Mouse (Mus musculus) ES-Bruce4 (cell line): ENCODE results near the gene Gdf7. TPM values are rescaled to one million over a fixed set of nuclear protein-coding genes. Genes with fewer than 3 reads are reported as not detected.

ENCODE experiments used
- H3K27ac ChIP-seq: 2 replicates; pipeline ENCODE4 v1.5.1; 2012; ENCODE audit warnings: low read length, inconsistent platforms; ENCODE audit not compliant: insufficient read depth
- H3K27me3 ChIP-seq: 2 replicates; pipeline ENCODE4 v1.6.1; 2012; ENCODE audit warnings: mild to moderate bottlenecking, low read length, inconsistent platforms; ENCODE audit not compliant: control insufficient read depth, poor library complexity, insufficient read depth, severe bottlenecking
- H3K36me3 ChIP-seq: 2 replicates; pipeline ENCODE4 v1.6.1; 2012; ENCODE audit warnings: inconsistent platforms, mild to moderate bottlenecking, low read length, moderate library complexity; ENCODE audit not compliant: control insufficient read depth, poor library complexity, insufficient read depth, severe bottlenecking
- H3K4me1 ChIP-seq: one replicate; pipeline ENCODE4 v1.8.1; 2011; ENCODE audit warnings: low read length; ENCODE audit not compliant: control insufficient read depth, insufficient read depth
- H3K4me3 ChIP-seq: 2 replicates; pipeline ENCODE4 v1.5.1; 2011; ENCODE audit warnings: low read depth, mild to moderate bottlenecking, low read length
- H3K9ac ChIP-seq: 2 replicates; pipeline ENCODE4 v1.6.1; 2012; ENCODE audit warnings: low read depth, mild to moderate bottlenecking, inconsistent platforms; ENCODE audit not compliant: poor library complexity, severe bottlenecking
- H3K9me3 ChIP-seq: replicated peaks from 2 replicates; pipeline ENCODE4 v1.6.1; 2012; ENCODE audit warnings: mild to moderate bottlenecking, low read length, inconsistent platforms; ENCODE audit not compliant: control insufficient read depth, poor library complexity, insufficient read depth, severe bottlenecking
- CTCF ChIP-seq: IDR thresholded peaks from one replicate; pipeline ENCODE4 v1.8.1; 2011; ENCODE audit warnings: low read depth, low read length
- EP300 ChIP-seq: IDR thresholded peaks from 2 replicates; pipeline ENCODE4 v1.6.1; 2011; ENCODE audit warnings: low read depth, low read length; ENCODE audit not compliant: insufficient read depth
- POLR2A ChIP-seq: IDR thresholded peaks from one replicate; pipeline ENCODE4 v1.8.1; 2011; ENCODE audit warnings: low read length; ENCODE audit not compliant: insufficient read depth
- polyA plus RNA-seq: library from polyadenylated mRNA; stranded (reverse); fragments of >200 nt; gene quantifications from 2 replicates; pipeline ENCODE4 v1.2.4, GENCODE M21; 2011; ENCODE audit warnings: low read depth; ENCODE audit not compliant: missing spikeins, insufficient read depth, insufficient read length

Gdf7 gene
- polyA plus RNA-seq, 1 experiment, result not detected

DNA sequence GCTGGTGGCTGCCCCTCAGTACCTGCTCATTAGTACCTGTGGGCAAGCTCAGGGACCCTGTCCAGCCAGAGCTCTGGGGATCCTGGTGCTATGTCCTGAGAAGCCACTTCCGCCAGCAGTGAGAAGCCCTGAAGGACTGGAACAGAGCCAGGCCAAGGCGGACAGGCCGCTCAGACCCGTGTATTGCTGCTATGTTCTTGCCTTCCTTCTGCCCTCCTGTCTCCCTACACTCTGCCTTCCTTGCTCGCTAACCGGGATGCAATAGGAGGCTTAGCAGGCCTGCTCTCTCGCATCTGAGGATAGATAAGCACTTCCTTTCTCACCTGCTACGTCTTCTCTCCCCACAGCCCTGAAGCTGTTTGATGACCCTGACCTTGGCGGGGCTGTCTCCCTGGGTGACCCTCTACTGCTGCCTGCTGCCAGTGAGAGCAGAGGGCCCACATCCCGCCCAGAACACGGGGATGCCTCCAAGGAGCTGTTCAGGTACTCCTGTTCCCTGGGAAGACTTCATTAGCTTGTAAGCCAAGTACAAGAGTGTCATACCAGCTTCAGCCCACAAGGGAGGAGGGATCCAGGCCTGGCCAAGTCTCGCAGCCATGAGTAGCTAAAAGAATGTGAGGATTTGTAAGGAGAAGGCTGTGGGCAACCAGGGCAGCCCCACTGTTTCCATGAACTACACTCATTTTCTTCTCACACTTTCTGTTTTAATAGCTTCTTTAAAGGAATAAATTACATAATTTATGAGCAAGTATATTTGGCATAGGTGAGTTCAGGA lies 35.7 kb upstream of the Gdf7 start:
- H3K9ac ChIP-seq, result no peak overlapping the region
- peaks cover 6% of the 10 kb centered on the region for H3K4me1 ChIP-seq
- H3K9me3 ChIP-seq, result no peaks in the 10 kb centered on the region
- no peak for TF ChIP-seq POLR2A
- 0 out of 2 replicates have a peak, but pooled peaks cover 9% of the 10 kb centered on the region for H3K36me3 ChIP-seq
- no peaks in the 10 kb centered on the region for H3K27me3 ChIP-seq
- no peak overlapping the region for H3K4me3 ChIP-seq
- no peak overlapping the region for H3K27ac ChIP-seq

DNA sequence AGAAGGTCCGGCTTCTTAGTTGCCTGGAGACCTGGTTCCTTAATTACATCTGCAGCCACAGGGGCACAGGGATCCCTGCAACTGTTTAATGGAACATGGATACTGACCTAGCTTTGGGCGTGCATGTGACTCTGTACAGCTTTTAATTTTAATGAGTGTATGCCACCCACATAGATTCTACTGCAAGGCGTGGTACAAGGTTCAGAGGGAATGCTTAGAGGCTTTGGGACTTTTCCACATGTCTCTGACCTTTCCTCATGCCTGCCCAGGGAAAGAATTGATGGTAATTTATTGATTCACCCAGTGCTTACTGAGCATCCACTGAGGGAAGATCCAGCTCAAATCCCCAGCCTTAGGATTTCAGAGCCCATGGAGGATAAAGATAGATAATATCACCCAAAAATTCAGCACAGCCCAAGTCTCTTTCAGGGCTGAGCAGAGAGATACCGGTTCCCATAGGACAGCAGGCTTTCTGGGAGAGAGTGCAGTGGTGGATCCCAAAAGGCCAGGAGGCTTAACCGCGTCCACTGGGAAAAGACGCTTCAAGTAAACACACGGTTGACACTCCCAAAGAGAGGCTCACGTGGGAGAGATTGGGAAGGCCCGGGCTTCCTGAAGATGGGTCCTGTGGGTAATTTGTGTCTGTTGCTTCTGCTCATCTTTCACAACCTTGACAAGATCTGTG lies 35.0 kb upstream of the Gdf7 start:
- Histone ChIP-seq H3K9me3 (no peaks in the 10 kb centered on the region), H3K4me3 (no peak overlapping the region), H3K27ac (no peak overlapping the region), H3K4me1 (peaks cover 6% of the 10 kb centered on the region), H3K9ac (no peak overlapping the region), H3K36me3 (0 out of 2 replicates have a peak, but pooled peaks cover 9% of the 10 kb centered on the region), H3K27me3 (no peaks in the 10 kb centered on the region)
- TF ChIP-seq EP300 (no peak), POLR2A (no peak), CTCF (no peak)

DNA sequence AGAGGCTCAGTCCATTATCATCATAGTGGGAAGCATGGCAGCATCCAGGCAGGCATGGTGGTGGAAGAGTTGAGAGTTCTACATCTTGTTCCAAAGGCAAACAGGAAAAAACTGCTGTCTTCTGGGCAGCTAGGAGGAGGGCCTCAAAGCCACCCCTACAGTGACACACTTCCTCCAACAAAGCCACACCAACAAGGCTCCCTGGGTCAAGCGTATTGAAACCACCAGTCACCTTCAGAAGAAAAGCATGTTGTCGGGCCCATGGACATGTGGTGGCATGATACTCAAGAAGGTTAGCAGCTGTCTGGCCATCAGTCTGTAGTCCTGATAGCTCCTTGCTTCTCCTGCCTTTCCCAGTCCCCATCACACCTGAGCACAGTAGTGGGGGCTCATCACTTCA lies 33.7 kb upstream of the Gdf7 start:
- H3K36me3 ChIP-seq, result 0 out of 2 replicates have a peak, but pooled peaks cover 9% of the 10 kb centered on the region
- peaks cover 3% of the 10 kb centered on the region for H3K4me1 ChIP-seq
- TF ChIP-seq CTCF (no peak), POLR2A (no peak), EP300 (no peak)
- H3K4me3 ChIP-seq, result no peak overlapping the region
- no peaks in the 10 kb centered on the region for H3K27me3 ChIP-seq
- H3K27ac ChIP-seq, result no peak overlapping the region
- no peaks in the 10 kb centered on the region for H3K9me3 ChIP-seq
- no peak overlapping the region for H3K9ac ChIP-seq

DNA sequence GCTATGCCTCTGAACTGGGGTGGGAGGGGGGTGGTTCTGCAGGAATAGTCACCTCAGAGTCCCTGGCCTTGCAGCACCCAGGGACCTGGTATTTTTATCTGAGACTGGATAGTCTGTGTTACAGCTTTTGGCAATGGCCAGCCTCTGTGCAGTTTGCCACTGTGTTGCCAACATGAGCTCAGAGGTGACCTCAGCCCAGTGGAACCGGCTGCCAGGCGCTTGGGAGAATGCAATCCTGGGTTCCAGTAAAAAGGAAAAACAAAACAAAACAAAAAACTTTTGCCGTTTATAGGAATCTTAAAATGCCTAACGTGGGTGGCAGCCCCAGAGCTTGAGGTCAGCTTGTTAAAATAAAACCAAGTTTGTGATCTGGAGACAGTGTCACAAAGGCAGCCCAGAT lies 32.5 kb upstream of the Gdf7 start:
- no peak overlapping the region for H3K4me3 ChIP-seq
- H3K9ac ChIP-seq, result no peak overlapping the region
- H3K27me3 ChIP-seq, result no peaks in the 10 kb centered on the region
- TF ChIP-seq EP300 (no peak), CTCF (no peak), POLR2A (no peak)
- peaks cover 9% of the 10 kb centered on the region; the same call in 1 of the 2 replicates for H3K36me3 ChIP-seq
- no peak overlapping the region for H3K27ac ChIP-seq
- H3K9me3 ChIP-seq, result no peaks in the 10 kb centered on the region
- peaks cover 2% of the 10 kb centered on the region for H3K4me1 ChIP-seq

DNA sequence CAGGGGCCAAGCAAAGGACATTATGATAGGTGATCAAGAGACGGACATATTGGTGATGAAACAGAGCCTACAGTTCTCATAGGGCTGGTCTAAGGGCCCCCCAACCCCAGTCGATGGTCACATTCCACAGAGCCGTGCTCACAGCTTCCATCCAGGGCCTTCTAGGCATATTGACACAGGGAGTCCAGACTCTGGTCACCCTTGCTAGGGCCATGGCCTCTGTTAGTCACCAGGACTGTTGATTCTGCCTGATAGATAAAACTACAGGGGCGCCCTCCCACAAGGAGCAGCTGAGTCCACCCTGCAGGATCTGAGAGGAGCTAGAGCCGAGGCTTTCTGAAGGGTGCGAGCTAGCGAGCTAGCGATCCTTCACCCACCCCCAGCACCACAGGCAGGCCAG lies 31.9 kb upstream of the Gdf7 start:
- H3K36me3 ChIP-seq, result peaks cover 12% of the 10 kb centered on the region; the same call in 1 of the 2 replicates
- H3K9ac ChIP-seq, result no peak overlapping the region
- no peaks in the 10 kb centered on the region for H3K27me3 ChIP-seq
- no peaks in the 10 kb centered on the region for H3K4me1 ChIP-seq
- TF ChIP-seq EP300 (no peak), CTCF (no peak), POLR2A (no peak)
- no peak overlapping the region for H3K4me3 ChIP-seq
- H3K9me3 ChIP-seq, result no peaks in the 10 kb centered on the region
- H3K27ac ChIP-seq, result no peak overlapping the region

DNA sequence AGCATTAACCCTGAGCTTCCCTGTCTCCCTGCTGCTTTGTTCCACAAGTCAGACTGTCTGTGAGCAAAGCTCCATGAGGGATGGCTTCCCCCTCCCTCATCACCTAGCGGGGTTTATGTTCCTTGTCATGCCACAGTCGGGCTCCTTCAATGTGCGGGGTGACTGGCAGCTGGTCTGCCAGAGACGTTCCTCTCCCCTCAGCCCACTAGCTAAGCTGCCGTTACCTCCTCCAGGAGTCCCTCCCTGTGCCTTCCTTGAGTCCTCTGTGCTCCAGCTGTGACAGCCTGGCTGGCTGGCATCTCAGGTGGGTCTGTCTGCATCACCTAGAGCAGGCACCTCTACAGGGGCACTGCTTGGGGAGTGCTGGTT lies 30.4 kb upstream of the Gdf7 start:
- Histone ChIP-seq H3K27ac (no peak overlapping the region), H3K4me3 (no peak overlapping the region), H3K9ac (no peak overlapping the region), H3K27me3 (no peaks in the 10 kb centered on the region), H3K36me3 (peaks cover 13% of the 10 kb centered on the region; the same call in 1 of the 2 replicates), H3K4me1 (no peaks in the 10 kb centered on the region), H3K9me3 (no peaks in the 10 kb centered on the region)
- TF ChIP-seq POLR2A, result no peak
- no peak for TF ChIP-seq EP300
- no peak for TF ChIP-seq CTCF
